Mouse (Mus musculus): ENCODE results near the gene Crisp2.

DNA sequence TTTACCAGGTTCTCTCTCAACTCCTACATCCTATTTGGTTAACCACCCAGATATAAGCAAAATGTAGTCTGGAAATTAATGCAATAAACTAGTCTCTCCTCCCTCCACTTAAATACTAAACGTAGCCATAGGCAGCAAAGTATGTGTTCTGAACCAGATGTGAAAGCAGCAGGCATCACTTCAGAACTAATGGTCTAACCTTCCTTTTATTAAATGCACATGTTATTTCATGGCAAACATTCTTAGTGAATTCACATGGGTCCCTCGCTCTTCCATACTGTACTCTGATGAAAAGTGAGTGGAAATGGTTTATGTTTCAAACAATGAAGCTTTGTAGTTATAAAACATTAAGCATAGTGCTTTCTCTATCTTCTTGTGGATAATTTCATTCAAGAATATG, 75.5 kb downstream of the Crisp2 start:
- TF ChIP-seq CTCF (IDR thresholded peaks at IDR 0.05; ENCODE audit: low read depth, low read length) (no peak), POLR2A (IDR thresholded peaks at IDR 0.05; ENCODE audit: insufficient read depth, low read length) (no peak), EP300 (IDR thresholded peaks at IDR 0.05; ENCODE audit: insufficient read depth, low read depth, low read length) (no peak)

Data from ES-Bruce4 (cell line).